Mouse (Mus musculus) E14TG2a.4 (cell line): Measurements from ENCODE around the gene Triobp.

ENCODE experiments used
- CTCF ChIP-seq: conservative IDR thresholded peaks from 2 replicates; pipeline ENCODE4 v1.5.1; 2014; ENCODE audit warnings: low read length
- NANOG ChIP-seq: IDR thresholded peaks from 2 replicates; pipeline ENCODE4 v1.6.1; 2014; ENCODE audit warnings: borderline replicate concordance, low read length, mixed read lengths
- POU5F1 ChIP-seq: IDR thresholded peaks from 2 replicates; pipeline ENCODE4 v1.6.1; 2014; ENCODE audit warnings: low read length, borderline replicate concordance

DNA sequence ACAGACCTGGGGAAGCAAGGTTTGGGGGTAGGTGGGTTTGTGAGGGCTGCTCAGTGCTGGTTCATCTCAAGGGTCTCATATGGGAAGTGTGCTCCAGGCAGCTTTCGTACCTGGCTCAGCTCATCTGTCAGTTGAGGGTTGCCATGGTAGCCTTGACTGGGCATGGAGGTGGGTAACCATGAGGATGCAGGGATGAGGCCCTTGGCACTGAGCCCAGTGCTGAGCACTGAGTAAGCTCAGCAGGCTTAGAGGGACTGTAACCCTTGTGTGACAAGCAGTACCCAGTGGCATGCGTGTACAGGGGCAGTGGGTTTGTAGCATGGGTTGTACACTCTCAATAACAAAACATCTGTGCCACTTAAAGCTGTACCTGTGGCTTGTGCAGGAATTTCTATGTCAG, 9.6 kb upstream of the Triobp start:
- TF ChIP-seq CTCF, result no peak
- no peak for TF ChIP-seq POU5F1
- no peak for TF ChIP-seq NANOG
